Mouse (Mus musculus) heart, embryonic 12.5 days (tissue): ENCODE data around the gene Ccne1. TPM values are rescaled to one million over a fixed set of nuclear protein-coding genes. Genes with fewer than 3 reads are reported as not detected.
"Not testable (repeated sequence)": the region's sequence is repeated elsewhere in the genome, so short reads cannot be mapped to it uniquely, and the experiment has no call there.

Experiments used
- ATAC-seq: fragments of 200-750 bp; cut with Nextera tagmentation; 2 replicates; pipeline ENCODE4 v1.8.0; 2017; ENCODE audit warnings: moderate TSS enrichment, moderate library complexity; ENCODE audit not compliant: insufficient number of reproducible peaks, low FRiP score
- H3K27ac ChIP-seq: fragments of 300-500 bp; sonication (generic); 2 replicates; pipeline ENCODE4 v1.5.1; 2016; ENCODE audit warnings: mild to moderate bottlenecking, moderate library complexity; ENCODE audit not compliant: poor library complexity, severe bottlenecking
- H3K27me3 ChIP-seq: fragments of 300-500 bp; sonication (generic); replicated peaks from 2 replicates; pipeline ENCODE4 v1.6.1; 2016; ENCODE audit warnings: mild to moderate bottlenecking, moderate library complexity
- H3K36me3 ChIP-seq: fragments of 300-500 bp; sonication (generic); 2 replicates; pipeline ENCODE4 v1.6.1; 2016; ENCODE audit warnings: mild to moderate bottlenecking, moderate library complexity
- H3K4me1 ChIP-seq: fragments of 300-500 bp; sonication (generic); replicated peaks from 2 replicates; pipeline ENCODE4 v1.6.1; 2016; ENCODE audit warnings: mild to moderate bottlenecking
- H3K4me2 ChIP-seq: fragments of 300-500 bp; sonication (generic); 2 replicates; pipeline ENCODE4 v1.6.1; 2016; ENCODE audit warnings: mild to moderate bottlenecking, moderate library complexity
- H3K4me3 ChIP-seq: fragments of 300-500 bp; sonication (generic); 2 replicates; pipeline ENCODE4 v1.5.1; 2016; ENCODE audit warnings: mild to moderate bottlenecking
- H3K9ac ChIP-seq: fragments of 300-500 bp; sonication (generic); 2 replicates; pipeline ENCODE4 v1.6.1; 2016; ENCODE audit warnings: mild to moderate bottlenecking, moderate library complexity
- H3K9me3 ChIP-seq: fragments of 300-500 bp; sonication (generic); replicated peaks from 2 replicates; pipeline ENCODE4 v1.6.1; 2016; ENCODE audit warnings: mild to moderate bottlenecking, moderate library complexity
- WGBS: fragments of 180-500 bp; shearing (Covaris S2); methylation state at CpG from one replicate; pipeline ENCODE4 v1.1.7; 2016; 5-methylcytosine and 5-hydroxymethylcytosine counted together
- polyA plus RNA-seq: library from polyadenylated mRNA; unstranded; fragments of >200 nt; fragmentation: Nextera tagmentation; extraction: Ambion mirVana; gene quantifications from 2 replicates; pipeline ENCODE4 v1.2.1, GENCODE M21; 2016

The Ccne1 gene
- polyA plus RNA-seq, 1 experiment from 2014 or later, result 47.9 TPM

- H3K4me2 ChIP-seq, result no peak overlapping the region
Measured at GRCm38 (mm10) chr7:38129491-38129890, 22.2 kb upstream of the Ccne1 start.

DNA sequence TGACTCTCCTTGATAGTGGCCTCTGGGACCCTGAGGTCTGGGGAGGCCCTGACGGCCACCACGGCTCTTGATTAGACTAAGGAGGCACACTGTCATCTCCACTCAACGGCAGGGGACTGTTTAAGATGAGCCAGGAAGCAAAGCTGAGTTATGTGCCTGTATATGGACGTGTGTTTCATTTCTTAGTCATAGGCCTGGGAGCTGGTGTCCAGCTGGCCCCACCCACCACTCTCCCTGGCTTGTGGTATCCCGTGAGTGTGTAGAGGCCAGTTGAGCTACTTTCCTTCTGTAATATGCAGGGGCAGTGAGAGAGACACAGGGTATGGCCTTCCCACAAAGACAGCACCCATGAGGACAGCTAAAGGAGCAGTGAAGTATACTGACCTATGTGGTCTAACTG is 20.9 kb upstream of the Ccne1 start:
- not testable (repeated sequence) for H3K4me3 ChIP-seq, H3K4me1 ChIP-seq, ATAC-seq, H3K9me3 ChIP-seq, H3K27ac ChIP-seq, H3K27me3 ChIP-seq, H3K36me3 ChIP-seq, H3K4me2 ChIP-seq, H3K9ac ChIP-seq
- WGBS, result 28% methylated on average over 5 of the region's 5 CpGs

More at GRCm38 (mm10) chr7:38129491-38129890, 22.2 kb upstream of the Ccne1 start:
- Histone ChIP-seq H3K36me3 (no peaks in the 10 kb centered on the region), H3K9me3 (no peaks in the 10 kb centered on the region), H3K4me3 (no peak overlapping the region), H3K9ac (no peak overlapping the region), H3K27me3 (no peaks in the 10 kb centered on the region), H3K4me1 (peaks cover 3% of the 10 kb centered on the region; the same call in 1 of the 2 replicates), H3K27ac (no peak overlapping the region)
- 75% methylated on average over 6 of the region's 6 CpGs for WGBS
- no peak for ATAC-seq

DNA sequence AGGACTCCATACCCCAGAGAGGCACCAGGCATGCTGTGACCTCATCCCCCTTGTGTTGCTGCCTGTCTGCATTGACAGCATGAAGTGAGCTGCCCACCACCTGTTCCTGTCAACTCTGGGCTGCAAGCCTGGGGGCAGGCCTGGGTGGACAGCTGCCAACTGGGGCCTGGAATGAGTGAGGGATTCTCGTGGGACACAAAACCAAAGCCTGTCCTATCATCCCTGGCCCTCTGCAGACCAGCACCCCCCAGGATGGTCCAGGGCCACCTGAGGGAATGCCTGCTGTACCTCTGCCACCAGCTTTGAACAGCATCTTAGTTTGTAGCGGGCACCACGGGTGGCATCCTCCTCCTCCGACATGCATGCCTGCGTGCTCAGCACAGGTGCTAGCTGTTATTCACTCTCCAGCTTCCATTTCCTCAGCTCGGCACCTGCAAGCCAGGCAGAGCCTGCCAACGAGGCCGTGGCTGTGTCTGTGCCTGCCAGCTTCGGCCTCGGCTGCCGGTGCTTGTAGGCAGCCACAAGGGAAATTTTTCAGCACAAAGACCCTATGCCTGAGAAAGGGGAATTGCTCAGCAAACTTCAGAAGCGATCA is 18.3 kb upstream of the Ccne1 start:
- no peaks in the 10 kb centered on the region for H3K36me3 ChIP-seq
- H3K27ac ChIP-seq, result no peak overlapping the region
- H3K9ac ChIP-seq, result no peak overlapping the region
- H3K4me2 ChIP-seq, result no peak overlapping the region
- H3K9me3 ChIP-seq, result no peaks in the 10 kb centered on the region
- 76% methylated on average over 12 of the region's 12 CpGs for WGBS
- no peak overlapping the region for H3K4me3 ChIP-seq
- no peak for ATAC-seq
- H3K27me3 ChIP-seq, result 0 out of 2 replicates have a peak, but pooled peaks cover 4% of the 10 kb centered on the region
- H3K4me1 ChIP-seq, result peaks cover 3% of the 10 kb centered on the region; the same call in 1 of the 2 replicates

DNA sequence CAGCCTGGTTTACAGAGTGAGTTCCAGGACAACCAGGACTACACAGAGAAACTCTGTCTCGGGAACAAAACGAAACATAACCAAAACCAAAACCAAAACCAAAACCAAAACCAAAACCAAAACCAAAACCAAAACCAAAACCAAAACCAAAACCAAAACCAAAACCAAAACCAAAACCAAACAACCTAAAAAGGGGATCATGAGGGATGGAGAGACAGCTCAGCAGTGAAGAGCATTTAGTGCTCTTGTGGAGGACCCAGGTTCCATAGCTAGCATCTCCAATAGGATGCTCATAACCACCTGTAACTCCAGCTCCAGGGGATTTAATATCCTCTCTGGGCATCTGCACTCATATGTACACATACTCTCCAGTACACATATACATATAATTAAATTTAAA is 16.8 kb upstream of the Ccne1 start:
- 81% methylated on average over 2 of the region's 2 CpGs for WGBS
- not testable (repeated sequence) for H3K4me2 ChIP-seq, H3K27ac ChIP-seq, H3K4me1 ChIP-seq, H3K36me3 ChIP-seq, H3K9me3 ChIP-seq, ATAC-seq, H3K9ac ChIP-seq, H3K4me3 ChIP-seq
- peaks cover 10% of the 10 kb centered on the region; the same call in 1 of the 2 replicates for H3K27me3 ChIP-seq

- WGBS, result 10% methylated on average over 1 of the region's 1 CpGs
Measured at GRCm38 (mm10) chr7:38118594-38118993, 11.3 kb upstream of the Ccne1 start.

DNA sequence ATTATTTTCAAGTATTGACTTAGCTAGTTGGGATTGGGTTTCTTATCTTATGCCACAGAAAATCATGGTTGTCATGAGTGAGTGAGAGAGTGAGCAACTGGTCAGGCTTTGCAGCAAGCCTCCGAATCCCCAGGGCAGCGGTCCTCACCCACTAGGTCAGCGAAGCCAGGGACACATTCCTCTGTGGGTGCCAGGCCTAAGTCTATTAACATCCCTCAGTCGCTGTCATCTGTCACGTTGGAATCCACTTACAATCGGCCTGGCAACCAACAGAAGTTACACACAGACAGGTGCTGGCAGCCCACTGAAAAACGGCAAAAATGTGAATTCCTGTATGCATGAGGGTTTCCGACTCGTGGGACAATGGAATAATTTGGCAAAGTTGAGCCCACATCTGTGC is 5.1 kb upstream of the Ccne1 start:
- no peak overlapping the region for H3K9ac ChIP-seq
- no peak overlapping the region for H3K27ac ChIP-seq
- no peak overlapping the region for H3K4me3 ChIP-seq
- H3K27me3 ChIP-seq, result peaks cover 5% of the 10 kb centered on the region
- no peaks in the 10 kb centered on the region for H3K36me3 ChIP-seq
- no peak for ATAC-seq
- peaks cover 26% of the 10 kb centered on the region for H3K4me1 ChIP-seq
- H3K4me2 ChIP-seq, result no peak overlapping the region
- WGBS, result 78% methylated on average over 9 of the region's 9 CpGs
- H3K9me3 ChIP-seq, result no peaks in the 10 kb centered on the region

More at GRCm38 (mm10) chr7:38118594-38118993, 11.3 kb upstream of the Ccne1 start:
- no peak overlapping the region for H3K9ac ChIP-seq
- H3K4me2 ChIP-seq, result no peak overlapping the region
- H3K4me3 ChIP-seq, result no peak overlapping the region
- H3K9me3 ChIP-seq, result no peaks in the 10 kb centered on the region
- no peak for ATAC-seq
- H3K36me3 ChIP-seq, result no peaks in the 10 kb centered on the region
- H3K27me3 ChIP-seq, result peaks cover 15% of the 10 kb centered on the region
- H3K27ac ChIP-seq, result no peak overlapping the region
- H3K4me1 ChIP-seq, result 0 out of 2 replicates have a peak, but pooled peaks cover 4% of the 10 kb centered on the region

DNA sequence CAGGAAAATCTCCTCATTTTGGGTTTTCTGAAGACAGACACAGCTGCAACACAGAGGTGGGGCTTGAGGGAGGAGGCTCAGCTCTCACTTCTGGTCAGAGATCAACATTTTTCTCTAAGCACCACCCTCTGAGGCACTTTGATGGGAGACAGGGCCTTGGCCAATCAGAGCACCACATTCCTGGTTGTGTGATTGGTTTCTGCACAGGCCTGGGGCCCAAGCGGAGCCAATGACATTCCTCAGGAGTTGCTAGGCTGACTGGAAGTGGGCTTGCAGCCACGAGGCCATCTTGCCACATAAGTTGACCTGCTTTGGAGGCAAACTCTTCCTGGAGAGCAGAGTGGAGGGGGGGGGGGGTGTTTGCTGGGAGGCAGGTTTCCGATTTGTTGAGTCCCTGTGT is 4.7 kb upstream of the Ccne1 start:
- H3K27me3 ChIP-seq, result peaks cover 5% of the 10 kb centered on the region
- peaks cover 26% of the 10 kb centered on the region for H3K4me1 ChIP-seq
- H3K4me2 ChIP-seq, result no peak overlapping the region
- H3K9me3 ChIP-seq, result no peaks in the 10 kb centered on the region
- H3K27ac ChIP-seq, result no peak overlapping the region
- 52% methylated on average over 3 of the region's 3 CpGs for WGBS
- no peak for ATAC-seq
- H3K4me3 ChIP-seq, result no peak overlapping the region
- no peak overlapping the region for H3K9ac ChIP-seq
- no peaks in the 10 kb centered on the region for H3K36me3 ChIP-seq

GRCm38 (mm10) chr7:38108260-38108632 is 912 bp upstream of the Ccne1 start:
- WGBS, result 20% methylated on average over 10 of the region's 10 CpGs
- no peaks in the 10 kb centered on the region for H3K9me3 ChIP-seq
- H3K9ac ChIP-seq, result peak overlapping the region; percentile 77
- peaks cover 34% of the 10 kb centered on the region for H3K4me1 ChIP-seq
- H3K4me3 ChIP-seq, result peak overlapping the region; percentile 88
- H3K27me3 ChIP-seq, result no peaks in the 10 kb centered on the region
- peak overlapping the region; percentile 55; the same call in 1 of the 2 replicates for H3K27ac ChIP-seq
- ATAC-seq, result no peak; the same call in 1 of the 2 replicates
- peak overlapping the region; percentile 98 for H3K4me2 ChIP-seq
- peaks cover 7% of the 10 kb centered on the region; the same call in 1 of the 2 replicates for H3K36me3 ChIP-seq

DNA sequence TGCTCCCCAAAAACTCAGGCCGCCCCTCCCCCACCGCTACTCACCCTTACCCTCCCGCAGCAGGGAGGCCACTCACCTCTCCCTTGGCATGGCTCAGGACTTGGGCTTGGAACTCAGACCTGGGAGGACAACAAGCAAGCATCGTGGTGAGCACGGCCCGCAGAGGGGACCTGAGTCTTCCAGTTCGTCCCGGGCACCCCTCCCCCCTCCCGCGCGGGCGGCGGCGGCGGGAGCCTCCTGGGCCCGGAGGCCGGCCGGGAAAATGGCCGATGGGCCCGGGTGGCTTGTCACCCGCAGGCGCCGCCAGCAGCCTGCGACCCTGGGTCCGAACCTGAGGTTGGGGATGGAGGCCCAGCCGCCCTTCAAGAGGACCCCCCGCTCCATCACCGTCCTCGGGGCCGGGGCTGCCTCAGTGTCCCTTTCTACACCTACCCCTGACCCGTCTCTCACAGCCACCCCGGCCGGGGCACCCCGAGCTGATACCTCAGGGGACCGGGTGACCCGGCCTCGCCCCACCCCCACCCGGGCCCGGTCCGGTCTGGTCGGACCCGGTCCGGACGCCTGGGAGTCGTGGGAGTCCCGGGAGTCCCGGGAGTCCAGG is 523 bp downstream of the Ccne1 start:
- Histone ChIP-seq H3K4me3 (peak overlapping the region; percentile 88), H3K9ac (peak overlapping the region; percentile 90), H3K9me3 (no peaks in the 10 kb centered on the region), H3K4me2 (peak overlapping the region; percentile 98), H3K27me3 (no peaks in the 10 kb centered on the region), H3K36me3 (peaks cover 21% of the 10 kb centered on the region), H3K4me1 (peaks cover 20% of the 10 kb centered on the region), H3K27ac (peak overlapping the region; percentile 40)
- WGBS, result under 1% methylated on average over 47 of the region's 47 CpGs
- ATAC-seq, result peak; percentile 31

DNA sequence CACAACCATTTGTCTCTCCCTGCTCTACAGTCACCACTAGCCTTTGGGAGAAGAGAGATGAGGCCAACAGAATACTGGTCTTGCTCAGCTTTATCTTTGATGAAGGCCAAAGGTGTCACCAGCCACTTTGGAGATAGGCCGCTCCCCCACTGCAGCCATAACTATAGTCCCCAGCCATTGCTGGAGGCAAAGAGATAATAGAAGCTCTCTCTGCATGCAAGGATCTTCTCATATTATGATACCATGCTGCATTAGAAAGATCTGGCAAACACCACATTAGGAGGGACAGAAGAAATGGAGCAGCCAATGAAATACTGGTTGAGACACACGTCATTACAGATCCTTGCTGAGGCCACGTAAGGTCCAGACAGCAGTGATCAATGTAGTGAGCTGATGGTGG is 2.0 kb downstream of the Ccne1 start:
- Histone ChIP-seq H3K4me2 (peak overlapping the region; percentile 98), H3K9ac (no peak overlapping the region), H3K27ac (no peak overlapping the region), H3K36me3 (peaks cover 33% of the 10 kb centered on the region), H3K4me1 (peaks cover 16% of the 10 kb centered on the region), H3K9me3 (no peaks in the 10 kb centered on the region), H3K27me3 (no peaks in the 10 kb centered on the region), H3K4me3 (no peak overlapping the region)
- 68% methylated on average over 3 of the region's 3 CpGs for WGBS
- ATAC-seq, result no peak

GRCm38 (mm10) chr7:38104097-38104496 is 3.2 kb downstream of the Ccne1 start:
- H3K36me3 ChIP-seq, result peaks cover 45% of the 10 kb centered on the region
- WGBS, result 87% methylated on average over 5 of the region's 5 CpGs

More at GRCm38 (mm10) chr7:38104097-38104496, 3.2 kb downstream of the Ccne1 start:
- no peak overlapping the region for H3K4me3 ChIP-seq
- H3K9me3 ChIP-seq, result no peaks in the 10 kb centered on the region
- no peaks in the 10 kb centered on the region for H3K27me3 ChIP-seq
- no peak for ATAC-seq
- H3K27ac ChIP-seq, result no peak overlapping the region
- no peak overlapping the region for H3K4me2 ChIP-seq
- peaks cover 16% of the 10 kb centered on the region for H3K4me1 ChIP-seq
- no peak overlapping the region for H3K9ac ChIP-seq
